Comparison of ENCODE assay signal across 21 mouse cellular contexts in the genomic region with DNA sequence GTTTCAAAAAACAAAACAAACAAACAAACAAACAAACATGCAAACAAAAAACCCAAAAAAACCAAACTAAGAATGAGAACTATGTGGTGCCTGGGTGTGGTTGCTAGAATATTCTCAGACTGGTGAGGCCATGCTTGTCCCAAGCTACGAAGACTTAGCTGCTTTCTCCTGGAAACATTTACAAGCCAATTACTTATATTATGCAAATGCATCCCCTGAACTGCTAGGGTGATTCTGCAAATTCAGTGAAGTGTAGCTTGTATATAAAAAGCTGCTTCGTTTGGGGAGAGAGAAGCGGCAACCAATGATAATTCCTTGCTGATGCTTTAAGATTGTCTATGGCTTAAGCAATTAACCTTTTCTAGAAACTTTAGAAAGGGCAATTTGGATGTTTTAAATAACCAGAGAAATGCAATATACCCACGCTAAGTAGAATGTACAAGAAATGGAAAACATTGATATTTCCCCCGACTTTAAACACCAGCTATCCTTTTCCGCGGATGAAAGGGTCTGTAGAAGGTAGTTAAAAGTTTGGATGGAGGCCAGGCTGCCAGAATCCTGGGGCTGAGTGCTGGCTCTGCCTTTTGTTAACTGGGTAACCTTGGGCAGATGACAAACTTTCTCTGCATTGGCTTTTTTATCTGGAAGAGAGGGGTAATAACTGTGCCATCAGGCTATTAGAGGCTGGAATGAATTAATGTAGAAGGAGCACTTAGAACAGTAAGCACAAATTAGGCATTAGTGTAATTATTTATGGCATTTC. TPM values are rescaled to one million over a fixed set of nuclear protein-coding genes. Genes with fewer than 3 reads are reported as not detected.
DNase-seq lines count a peak whose midpoint lies in the region; ATAC-seq and TF ChIP-seq lines count a peak whose summit lies in the region.
"Had no signal": no experiment of that assay in that cellular context is flagged by ENCODE, and none has a peak within 500 bp of the region (broad histone marks: within the 10 kb centered on the region; RNA-seq: fewer than 3 reads in every experiment).

No protein-coding gene starts in this region.

- H3K36me3 ChIP-seq in midbrain, embryonic 14.5 days (ENCODE audit: control insufficient read depth, insufficient read depth, low read length): no peaks in the 10 kb centered on the region
- H3K36me3 ChIP-seq in midbrain, embryonic 16.5 days (ENCODE audit: control insufficient read depth, insufficient read depth, low read length): no peaks in the 10 kb centered on the region
- H3K36me3 ChIP-seq in forebrain, embryonic 15.5 days: no peaks in the 10 kb centered on the region
- H3K36me3 ChIP-seq in lung, postnatal 0 days (ENCODE audit: insufficient read depth, low read length): no peaks in the 10 kb centered on the region
- H3K36me3 ChIP-seq: embryonic facial prominence, embryonic 13.5 days; heart, embryonic 13.5 days; limb, embryonic 13.5 days had no signal

- H3K4me3 ChIP-seq in midbrain, embryonic 14.5 days (replicated peaks; ENCODE audit: low read depth, low read length): no peak overlapping the region
- no peak overlapping the region for H3K4me3 ChIP-seq in midbrain, embryonic 16.5 days (ENCODE audit: low read depth, low read length)
- no peak overlapping the region for H3K4me3 ChIP-seq in forebrain, embryonic 15.5 days
- H3K4me3 ChIP-seq in lung, postnatal 0 days (ENCODE audit: low read depth, low read length): no peak overlapping the region
- H3K4me3 ChIP-seq: embryonic facial prominence, embryonic 13.5 days; gastrocnemius, adult 2 months; heart, embryonic 13.5 days; limb, embryonic 13.5 days had no signal

- no peak overlapping the region for H3K27ac ChIP-seq in midbrain, embryonic 14.5 days (replicated peaks; ENCODE audit: low read depth, low read length)
- no peak overlapping the region for H3K27ac ChIP-seq in midbrain, embryonic 16.5 days (ENCODE audit: low read length)
- no peak overlapping the region; the same call in none of the 2 replicates for H3K27ac ChIP-seq in forebrain, embryonic 15.5 days (replicated peaks)
- no peak overlapping the region for H3K27ac ChIP-seq in lung, postnatal 0 days (ENCODE audit: low read length)
- H3K27ac ChIP-seq: embryonic facial prominence, embryonic 13.5 days; gastrocnemius, adult 2 months; heart, embryonic 13.5 days; kidney, postnatal 0 days; limb, embryonic 13.5 days had no signal

- no peak for ATAC-seq in midbrain, embryonic 14.5 days (ENCODE audit: low FRiP score, low TSS enrichment)
- no peak for ATAC-seq in midbrain, embryonic 16.5 days
- ATAC-seq in forebrain, embryonic 15.5 days (replicated peaks): peak; percentile 59; the same call in 1 of the 2 replicates
- no peak for ATAC-seq in lung, postnatal 0 days
- ATAC-seq: activated CD4-positive, CD25-positive, alpha-beta regulatory T cell, adult 4 months; CD4-positive, CD25-positive, alpha-beta regulatory T cell, adult 4 months had no signal

- TF ChIP-seq EP300 in lung, postnatal 0 days (IDR thresholded peaks at IDR 0.05): no peak

- no peaks in the 10 kb centered on the region for H3K27me3 ChIP-seq in midbrain, embryonic 14.5 days (ENCODE audit: control insufficient read depth, insufficient read depth, low read length)
- H3K27me3 ChIP-seq in midbrain, embryonic 16.5 days (ENCODE audit: control insufficient read depth, insufficient read depth, low read depth, low read length): no peaks in the 10 kb centered on the region
- no peaks in the 10 kb centered on the region for H3K27me3 ChIP-seq in forebrain, embryonic 15.5 days
- no peaks in the 10 kb centered on the region for H3K27me3 ChIP-seq in lung, postnatal 0 days (replicated peaks; ENCODE audit: insufficient read depth, low read length)
- H3K27me3 ChIP-seq: embryonic facial prominence, embryonic 13.5 days; heart, embryonic 13.5 days; limb, embryonic 13.5 days had no signal

- no peak overlapping the region for H3K4me2 ChIP-seq in midbrain, embryonic 14.5 days (ENCODE audit: low read length)
- no peak overlapping the region for H3K4me2 ChIP-seq in midbrain, embryonic 16.5 days (ENCODE audit: low read length)
- no peak overlapping the region for H3K4me2 ChIP-seq in forebrain, embryonic 15.5 days (replicated peaks)
- H3K4me2 ChIP-seq in lung, postnatal 0 days (replicated peaks; ENCODE audit: low read depth, low read length): no peak overlapping the region
- H3K4me2 ChIP-seq: embryonic facial prominence, embryonic 13.5 days; heart, embryonic 13.5 days; limb, embryonic 13.5 days; midbrain, embryonic 11.5 days had no signal

- no peak overlapping the region for H3K9ac ChIP-seq in midbrain, embryonic 14.5 days (replicated peaks; ENCODE audit: low read length)
- no peak overlapping the region for H3K9ac ChIP-seq in midbrain, embryonic 16.5 days (ENCODE audit: low read depth, low read length)
- no peak overlapping the region for H3K9ac ChIP-seq in forebrain, embryonic 15.5 days (replicated peaks)
- H3K9ac ChIP-seq in lung, postnatal 0 days (replicated peaks; ENCODE audit: low read depth): no peak overlapping the region
- H3K9ac ChIP-seq: embryonic facial prominence, embryonic 13.5 days; heart, embryonic 13.5 days; limb, embryonic 13.5 days had no signal

- DNase-seq in adrenal gland, postnatal 36 days: peak; percentile 9 to 27
- no peak for DNase-seq in adrenal gland, postnatal 25 days
- peak; percentile 16 for DNase-seq in heart, postnatal 4 days
- DNase-seq in heart, adult 18-20 months: no peak
- peak; percentile 37 for DNase-seq in midbrain, embryonic 14.5 days
- no peak for DNase-seq in lung, postnatal 0 days (ENCODE audit: low spot score)
- DNase-seq: cerebellum, adult 8-10 months; gastrocnemius, adult 2 months; lung, adult 2 months; lung, postnatal 4 days; right cerebral cortex, postnatal 25 days; thymus, adult 18-20 months had no signal

- H3K4me1 ChIP-seq in midbrain, embryonic 14.5 days (ENCODE audit: control insufficient read depth, insufficient read depth, low read length): no peaks in the 10 kb centered on the region
- H3K4me1 ChIP-seq in midbrain, embryonic 16.5 days (ENCODE audit: control insufficient read depth, insufficient read depth, low read length): peaks cover 6% of the 10 kb centered on the region
- peaks cover 21% of the 10 kb centered on the region for H3K4me1 ChIP-seq in forebrain, embryonic 15.5 days
- no peaks in the 10 kb centered on the region for H3K4me1 ChIP-seq in lung, postnatal 0 days (ENCODE audit: insufficient read depth, low read depth, low read length)

- H3K9me3 ChIP-seq in midbrain, embryonic 14.5 days (ENCODE audit: control insufficient read depth, low read length): no peaks in the 10 kb centered on the region
- no peaks in the 10 kb centered on the region for H3K9me3 ChIP-seq in midbrain, embryonic 16.5 days (replicated peaks; ENCODE audit: control insufficient read depth, low read length, poor library complexity, severe bottlenecking)
- H3K9me3 ChIP-seq in forebrain, embryonic 15.5 days: no peaks in the 10 kb centered on the region
- no peaks in the 10 kb centered on the region for H3K9me3 ChIP-seq in lung, postnatal 0 days (ENCODE audit: low read length)
- H3K9me3 ChIP-seq: embryonic facial prominence, embryonic 13.5 days; heart, embryonic 13.5 days; limb, embryonic 13.5 days had no signal

- 55% methylated on average over 7 of the region's 7 CpGs for WGBS in midbrain, embryonic 14.5 days
- WGBS in midbrain, embryonic 16.5 days: 54% methylated on average over 7 of the region's 7 CpGs
- WGBS in forebrain, embryonic 15.5 days: 15% methylated on average over 7 of the region's 7 CpGs
- WGBS in lung, postnatal 0 days: 62% methylated on average over 7 of the region's 7 CpGs

- TF ChIP-seq CTCF in lung, postnatal 0 days (IDR thresholded peaks at IDR 0.05): no peak

RNA-seq across cellular contexts. Expression of a gene that starts 33.4 kb away (rescaled TPM):
- 10 to 100 TPM; 13.5 to 15.9 TPM for total RNA-seq in adrenal gland, postnatal 36 days (2021)
- 13.6 and 15.0 TPM in 2 replicates for total RNA-seq in adrenal gland, postnatal 25 days (2021)
- 10 to 100 TPM; 23.0 to 26.1 TPM for total RNA-seq in heart, postnatal 4 days (2021)
- 10 to 100 TPM; 29.2 TPM for total RNA-seq in heart, adult 18-20 months (2021)
- 20.4 and 26.2 TPM in 2 replicates for polyA plus RNA-seq in midbrain, embryonic 14.5 days (2014; fragmentation: Nextera tagmentation; extraction: Ambion mirVana)
- polyA plus RNA-seq in midbrain, embryonic 16.5 days (2015; fragmentation: Nextera tagmentation; extraction: Ambion mirVana): 19.3 and 25.7 TPM in 2 replicates
- 26.2 and 27.7 TPM in 2 replicates for polyA plus RNA-seq in forebrain, embryonic 15.5 days (2015; fragmentation: Nextera tagmentation; extraction: Ambion mirVana)
- 5.8 and 8.9 TPM in 2 replicates for polyA plus RNA-seq in lung, postnatal 0 days (2015; fragmentation: Nextera tagmentation; extraction: Ambion mirVana)

Comparison
In these comparisons a context has a peak if more than half of its experiments do, and no peak if none do; other contexts are left out.
1. DNase-seq: peak in adrenal gland, postnatal 36 days (2 of 2), heart, postnatal 4 days (single experiment) and midbrain, embryonic 14.5 days (single experiment); none in adrenal gland, postnatal 25 days (single experiment), heart, adult 18-20 months (0 of 2) and lung, postnatal 0 days (single experiment).